Mouse (Mus musculus) myocyte (in vitro differentiated cells): ENCODE measurements around the gene Ccdc106. TPM values are rescaled to one million over a fixed set of nuclear protein-coding genes. Genes with fewer than 3 reads are reported as not detected.
A peak's percentile ranks its signal among the peaks of the same experiment; 100 is the strongest.

Experiments used
- H3K27me3 ChIP-seq: one replicate; pipeline ENCODE4 v1.6.1; 2011; ENCODE audit not compliant: control insufficient read depth, insufficient read depth, insufficient read length
- H3K36me3 ChIP-seq: one replicate; pipeline ENCODE4 v1.6.1; 2011; ENCODE audit not compliant: control insufficient read depth, insufficient read depth
- H3K4me2 ChIP-seq: one replicate; pipeline ENCODE4 v1.6.1; 2011; ENCODE audit warnings: low read depth, control low read depth
- H3K4me3 ChIP-seq: one replicate; pipeline ENCODE4 v1.5.1; 2011; ENCODE audit warnings: mild to moderate bottlenecking, control low read depth, moderate library complexity
- H3K79me2 ChIP-seq: one replicate; pipeline ENCODE4 v1.6.1; 2011; ENCODE audit not compliant: control insufficient read depth, insufficient read depth
- H3ac ChIP-seq: one replicate; pipeline ENCODE4 v1.6.1; 2011; ENCODE audit not compliant: control insufficient read depth, insufficient read length
- CEBPB ChIP-seq: IDR thresholded peaks from 2 replicates; pipeline ENCODE4 v1.6.1; 2011; ENCODE audit warnings: mild to moderate bottlenecking, moderate library complexity; ENCODE audit not compliant: poor library complexity, insufficient read depth, severe bottlenecking
- E2F4 ChIP-seq: IDR thresholded peaks from one replicate; pipeline ENCODE4 v1.6.1; 2011; ENCODE audit warnings: mild to moderate bottlenecking, control low read depth, moderate library complexity; ENCODE audit not compliant: insufficient read depth
- MAX ChIP-seq: IDR thresholded peaks from one replicate; pipeline ENCODE4 v1.6.1; 2011; ENCODE audit warnings: low read depth, mild to moderate bottlenecking, control low read depth
- MYOD1 ChIP-seq, 3 experiments: IDR thresholded peaks; one replicate each; pipeline ENCODE4 v1.6.1; 2011; ENCODE audit warnings: control low read depth in 2 of 3, low read depth in 2 of 3, mild to moderate bottlenecking in 2 of 3, moderate library complexity in 1 of 3; ENCODE audit not compliant: insufficient read length in 2 of 3, control insufficient read depth in 1 of 3
- MYOG ChIP-seq, 3 experiments: IDR thresholded peaks; one replicate each; pipeline ENCODE4 v1.6.1; 2011; ENCODE audit warnings: control low read depth in 2 of 3, low read depth in 2 of 3, mild to moderate bottlenecking in 2 of 3; ENCODE audit not compliant: insufficient read length in 2 of 3, control insufficient read depth in 1 of 3, insufficient read depth in 1 of 3
- POLR2A ChIP-seq: IDR thresholded peaks from one replicate; pipeline ENCODE4 v1.6.1; 2011; ENCODE audit warnings: low read depth, mild to moderate bottlenecking, control low read depth, moderate library complexity; ENCODE audit not compliant: insufficient read length
- POLR2AphosphoS2 ChIP-seq: IDR thresholded peaks from one replicate; pipeline ENCODE4 v1.6.1; 2011; ENCODE audit warnings: low read depth, control low read depth; ENCODE audit not compliant: insufficient read length
- REST ChIP-seq: IDR thresholded peaks from one replicate; pipeline ENCODE4 v1.6.1; 2011; ENCODE audit warnings: mild to moderate bottlenecking, control low read depth, moderate library complexity; ENCODE audit not compliant: insufficient read depth, insufficient read length
- SRF ChIP-seq: IDR thresholded peaks from one replicate; pipeline ENCODE4 v1.6.1; 2011; ENCODE audit warnings: low read depth; ENCODE audit not compliant: control insufficient read depth, insufficient read length
- TCF12 ChIP-seq: IDR thresholded peaks from one replicate; pipeline ENCODE4 v1.6.1; 2011; ENCODE audit warnings: mild to moderate bottlenecking, control low read depth; ENCODE audit not compliant: poor library complexity, insufficient read depth, severe bottlenecking
- TCF3 ChIP-seq: IDR thresholded peaks from one replicate; pipeline ENCODE4 v1.6.1; 2011; ENCODE audit warnings: low read depth, control low read depth; ENCODE audit not compliant: insufficient read length
- USF1 ChIP-seq: IDR thresholded peaks from one replicate; pipeline ENCODE4 v1.6.1; 2011; ENCODE audit warnings: low read depth, mild to moderate bottlenecking, control low read depth, moderate library complexity
- polyA plus RNA-seq: library from polyadenylated mRNA; unstranded; fragments of >200 nt; fragmentation: generic; extraction: Trizol; gene quantifications from one replicate; pipeline ENCODE4 v1.2.1, GENCODE M21; 2012; ENCODE audit warnings: missing spikeins

Ccdc106 gene
- polyA plus RNA-seq, 1 experiment = 0.19 TPM

DNA sequence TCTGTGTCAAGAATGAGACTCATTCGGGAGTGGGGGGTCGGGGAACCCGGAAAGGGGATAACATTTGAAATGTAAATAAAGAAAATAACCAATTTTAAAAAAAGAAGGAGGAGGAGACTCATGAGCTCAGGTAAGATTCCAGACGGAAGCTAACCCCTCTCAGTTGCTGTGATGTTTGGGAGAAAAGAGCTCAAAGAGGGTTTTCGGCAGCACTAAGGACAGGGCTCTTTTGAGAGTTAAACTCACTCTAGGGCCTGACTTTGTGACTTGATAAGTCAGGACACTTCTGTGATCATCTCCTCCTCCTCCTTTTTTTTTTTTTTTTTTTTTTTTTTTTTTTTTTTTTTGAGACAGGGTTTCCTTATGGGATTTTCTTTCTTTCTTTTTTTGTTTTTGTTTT is 18.6 kb downstream of the Ccdc106 start:
- no peaks in the 10 kb centered on the region for H3K27me3 ChIP-seq
- H3K4me3 ChIP-seq = peak overlapping the region; percentile 62
- peaks cover 5% of the 10 kb centered on the region for H3K36me3 ChIP-seq
- no peak for TF ChIP-seq CEBPB
- no peak for TF ChIP-seq E2F4
- no peak for TF ChIP-seq MYOD1 (IDR thresholded peaks at IDR 0.05; ENCODE audit: control insufficient read depth in 1 of 3, insufficient read length in 2 of 3, low read depth in 2 of 3)
- no peak for TF ChIP-seq MYOG (IDR thresholded peaks at IDR 0.05; ENCODE audit: control insufficient read depth in 1 of 3, insufficient read depth in 1 of 3, insufficient read length in 2 of 3, low read depth in 2 of 3)
- TF ChIP-seq SRF = no peak
- TF ChIP-seq POLR2AphosphoS2 = no peak
- TF ChIP-seq REST = no peak
- TF ChIP-seq POLR2A = no peak
- TF ChIP-seq TCF12 = no peak
- TF ChIP-seq USF1 = no peak
- TF ChIP-seq TCF3 = no peak
- TF ChIP-seq MAX = no peak
- H3K4me2 ChIP-seq = peak overlapping the region; percentile 76
- H3ac ChIP-seq = peak overlapping the region; percentile 52
- H3K79me2 ChIP-seq = no peaks in the 10 kb centered on the region

GRCm38 (mm10) chr7:5044981-5045380 is 24.6 kb downstream of the Ccdc106 start:
- Histone ChIP-seq H3K79me2 (no peaks in the 10 kb centered on the region), H3K4me3 (no peak overlapping the region), H3K27me3 (no peaks in the 10 kb centered on the region), H3K4me2 (no peak overlapping the region), H3K36me3 (no peaks in the 10 kb centered on the region), H3ac (no peak overlapping the region)
- TF ChIP-seq TCF12 = no peak
- no peak for TF ChIP-seq E2F4
- no peak for TF ChIP-seq MAX
- no peak for TF ChIP-seq POLR2A
- TF ChIP-seq CEBPB = no peak
- no peak for TF ChIP-seq MYOD1 (IDR thresholded peaks at IDR 0.05; ENCODE audit: control insufficient read depth in 1 of 3, insufficient read length in 2 of 3, low read depth in 2 of 3)
- no peak for TF ChIP-seq MYOG (IDR thresholded peaks at IDR 0.05; ENCODE audit: control insufficient read depth in 1 of 3, insufficient read depth in 1 of 3, insufficient read length in 2 of 3, low read depth in 2 of 3)
- TF ChIP-seq REST = no peak
- TF ChIP-seq USF1 = no peak
- TF ChIP-seq SRF = no peak
- no peak for TF ChIP-seq POLR2AphosphoS2
- TF ChIP-seq TCF3 = no peak

- no peaks in the 10 kb centered on the region for H3K79me2 ChIP-seq
- TF ChIP-seq POLR2A (no peak), POLR2AphosphoS2 (no peak), USF1 (no peak), REST (no peak), MYOD1 (IDR thresholded peaks at IDR 0.05; ENCODE audit: control insufficient read depth in 1 of 3, insufficient read length in 2 of 3, low read depth in 2 of 3) (no peak), TCF3 (no peak), SRF (no peak), CEBPB (no peak)
- H3K4me2 ChIP-seq = no peak overlapping the region
- H3K36me3 ChIP-seq = no peaks in the 10 kb centered on the region
- H3K27me3 ChIP-seq = no peaks in the 10 kb centered on the region
- H3K4me3 ChIP-seq = no peak overlapping the region
- no peak overlapping the region for H3ac ChIP-seq
Observed at GRCm38 (mm10) chr7:5046112-5046511, 25.8 kb downstream of the Ccdc106 start.

- H3K36me3 ChIP-seq = no peaks in the 10 kb centered on the region
- TF ChIP-seq POLR2A = no peak
- TF ChIP-seq REST = no peak
- TF ChIP-seq E2F4 = no peak
- TF ChIP-seq POLR2AphosphoS2 = no peak
- TF ChIP-seq TCF12 = no peak
- no peak for TF ChIP-seq TCF3
- no peak for TF ChIP-seq MYOG (IDR thresholded peaks at IDR 0.05; ENCODE audit: control insufficient read depth in 1 of 3, insufficient read depth in 1 of 3, insufficient read length in 2 of 3, low read depth in 2 of 3)
- TF ChIP-seq MAX = no peak
- TF ChIP-seq MYOD1 (IDR thresholded peaks at IDR 0.05; ENCODE audit: control insufficient read depth in 1 of 3, insufficient read length in 2 of 3, low read depth in 2 of 3) = no peak
- no peak for TF ChIP-seq CEBPB
- no peak overlapping the region for H3K4me2 ChIP-seq
- no peaks in the 10 kb centered on the region for H3K27me3 ChIP-seq
- H3ac ChIP-seq = no peak overlapping the region
- no peak overlapping the region for H3K4me3 ChIP-seq
- peaks cover 6% of the 10 kb centered on the region for H3K79me2 ChIP-seq
Observed at GRCm38 (mm10) chr7:5047313-5047712, 27.0 kb downstream of the Ccdc106 start.
